Mouse (Mus musculus) forebrain, embryonic 15.5 days (tissue): ENCODE results near the gene Slc46a2. TPM values are rescaled to one million over a fixed set of nuclear protein-coding genes. Genes with fewer than 3 reads are reported as not detected.

Experiments used
- ATAC-seq: fragments of 200-750 bp; cut with Nextera tagmentation; replicated peaks from 2 replicates; pipeline ENCODE4 v1.8.0; 2017; ENCODE audit warnings: mild to moderate bottlenecking, moderate TSS enrichment, moderate library complexity
- H3K27ac ChIP-seq: fragments of 300-500 bp; sonication (generic); replicated peaks from 2 replicates; pipeline ENCODE4 v1.5.1; 2015; ENCODE audit warnings: mild to moderate bottlenecking, inconsistent platforms
- H3K27me3 ChIP-seq: fragments of 300-500 bp; sonication (generic); 2 replicates; pipeline ENCODE4 v1.6.1; 2015; ENCODE audit warnings: inconsistent platforms
- H3K36me3 ChIP-seq: fragments of 300-500 bp; sonication (generic); 2 replicates; pipeline ENCODE4 v1.6.1; 2015; ENCODE audit warnings: mild to moderate bottlenecking, inconsistent platforms
- H3K4me1 ChIP-seq: fragments of 300-500 bp; sonication (generic); 2 replicates; pipeline ENCODE4 v1.6.1; 2015; ENCODE audit warnings: inconsistent platforms
- H3K4me2 ChIP-seq: fragments of 300-500 bp; sonication (generic); replicated peaks from 2 replicates; pipeline ENCODE4 v1.6.1; 2015; ENCODE audit warnings: mild to moderate bottlenecking, inconsistent platforms
- H3K4me3 ChIP-seq: fragments of 300-500 bp; sonication (generic); 2 replicates; pipeline ENCODE4 v1.5.1; 2015; ENCODE audit warnings: mild to moderate bottlenecking, inconsistent platforms
- H3K9ac ChIP-seq: fragments of 300-500 bp; sonication (generic); replicated peaks from 2 replicates; pipeline ENCODE4 v1.6.1; 2015; ENCODE audit warnings: mild to moderate bottlenecking, inconsistent platforms
- H3K9me3 ChIP-seq: fragments of 300-500 bp; sonication (generic); 2 replicates; pipeline ENCODE4 v1.6.1; 2016; ENCODE audit warnings: inconsistent platforms
- WGBS: fragments of 180-500 bp; shearing (Covaris S2); methylation state at CpG from one replicate; pipeline ENCODE4 v1.1.7; 2015; ENCODE audit warnings: mixed read lengths; 5-methylcytosine and 5-hydroxymethylcytosine counted together
- polyA plus RNA-seq: library from polyadenylated mRNA; unstranded; fragments of >200 nt; fragmentation: Nextera tagmentation; extraction: Ambion mirVana; gene quantifications from 2 replicates; pipeline ENCODE4 v1.2.1, GENCODE M21; 2015

Slc46a2 gene
- polyA plus RNA-seq, 1 experiment from 2014 or later, result 0.09 TPM

GRCm38 (mm10) chr4:59907092-59907491 is 7.8 kb downstream of the Slc46a2 start:
- H3K27me3 ChIP-seq, result no peaks in the 10 kb centered on the region
- H3K4me1 ChIP-seq, result no peaks in the 10 kb centered on the region
- ATAC-seq, result no peak
- H3K4me2 ChIP-seq, result no peak overlapping the region
- no peaks in the 10 kb centered on the region for H3K9me3 ChIP-seq
- H3K27ac ChIP-seq, result no peak overlapping the region
- H3K36me3 ChIP-seq, result no peaks in the 10 kb centered on the region
- H3K4me3 ChIP-seq, result no peak overlapping the region
- WGBS, result 90% methylated on average over 6 of the region's 6 CpGs
- no peak overlapping the region for H3K9ac ChIP-seq

DNA sequence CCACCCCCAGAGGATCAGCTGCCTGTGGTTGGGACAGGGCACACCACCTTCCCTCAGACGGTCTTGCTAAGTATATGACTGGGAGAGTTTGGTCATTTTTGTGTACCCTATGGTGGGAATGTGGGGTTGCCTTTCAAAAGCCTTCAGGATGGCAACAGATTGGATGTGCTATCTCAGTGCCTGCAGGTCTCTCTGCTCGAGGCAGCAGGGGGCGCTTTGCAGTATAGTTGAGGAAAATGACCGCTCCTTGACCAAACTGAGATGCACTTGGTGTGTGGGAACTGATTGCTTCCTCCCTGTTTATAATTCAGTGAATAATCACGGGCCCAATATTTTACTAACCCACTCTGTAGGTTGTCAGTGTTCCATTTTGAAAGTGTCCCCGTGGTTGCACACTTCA is 12.3 kb downstream of the Slc46a2 start:
- no peaks in the 10 kb centered on the region for H3K4me1 ChIP-seq
- no peaks in the 10 kb centered on the region for H3K27me3 ChIP-seq
- no peak overlapping the region for H3K4me2 ChIP-seq
- ATAC-seq, result no peak
- no peak overlapping the region for H3K9ac ChIP-seq
- 80% methylated on average over 6 of the region's 6 CpGs for WGBS
- no peaks in the 10 kb centered on the region for H3K9me3 ChIP-seq
- no peak overlapping the region for H3K27ac ChIP-seq
- H3K4me3 ChIP-seq, result no peak overlapping the region
- no peaks in the 10 kb centered on the region for H3K36me3 ChIP-seq

GRCm38 (mm10) chr4:59901810-59902209 is 13.0 kb downstream of the Slc46a2 start:
- H3K4me3 ChIP-seq, result no peak overlapping the region
- 95% methylated on average over 6 of the region's 6 CpGs for WGBS
- H3K4me2 ChIP-seq, result no peak overlapping the region
- H3K9me3 ChIP-seq, result no peaks in the 10 kb centered on the region
- H3K27me3 ChIP-seq, result no peaks in the 10 kb centered on the region
- H3K36me3 ChIP-seq, result no peaks in the 10 kb centered on the region
- H3K27ac ChIP-seq, result no peak overlapping the region
- ATAC-seq, result no peak
- H3K9ac ChIP-seq, result no peak overlapping the region
- H3K4me1 ChIP-seq, result no peaks in the 10 kb centered on the region

GRCm38 (mm10) chr4:59898521-59898919 is 16.3 kb downstream of the Slc46a2 start:
- Histone ChIP-seq H3K4me3 (no peak overlapping the region), H3K9me3 (no peaks in the 10 kb centered on the region), H3K27ac (no peak overlapping the region), H3K36me3 (no peaks in the 10 kb centered on the region), H3K9ac (no peak overlapping the region), H3K27me3 (no peaks in the 10 kb centered on the region), H3K4me2 (no peak overlapping the region), H3K4me1 (no peaks in the 10 kb centered on the region)
- ATAC-seq, result no peak
- WGBS, result 92% methylated on average over 9 of the region's 9 CpGs

GRCm38 (mm10) chr4:59897814-59898520 is 16.9 kb downstream of the Slc46a2 start:
- Histone ChIP-seq H3K4me2 (no peak overlapping the region), H3K9ac (no peak overlapping the region), H3K27me3 (no peaks in the 10 kb centered on the region), H3K4me3 (no peak overlapping the region), H3K4me1 (no peaks in the 10 kb centered on the region), H3K9me3 (no peaks in the 10 kb centered on the region), H3K27ac (no peak overlapping the region), H3K36me3 (no peaks in the 10 kb centered on the region)
- 88% methylated on average over 12 of the region's 12 CpGs for WGBS
- no peak for ATAC-seq

DNA sequence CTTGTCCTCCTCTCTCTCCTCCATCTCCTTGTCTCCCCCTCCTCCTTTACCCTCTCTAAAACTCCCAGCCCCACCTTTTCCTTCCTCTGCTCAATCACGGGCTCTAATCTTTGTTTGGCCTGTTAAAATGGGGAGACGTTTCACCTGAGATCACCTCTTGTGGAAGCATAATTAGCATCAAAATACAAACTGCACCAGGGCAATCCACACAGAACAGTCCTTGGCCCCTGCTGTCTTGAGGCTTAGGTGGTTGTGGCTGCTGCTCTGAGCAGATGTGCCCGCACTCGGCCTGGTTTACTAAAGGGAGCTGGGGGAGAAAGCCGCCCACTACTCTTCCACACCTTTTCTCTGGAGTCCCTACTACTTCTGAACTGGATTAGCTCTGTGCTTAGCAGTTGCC is 18.9 kb downstream of the Slc46a2 start:
- no peak overlapping the region for H3K9ac ChIP-seq
- ATAC-seq, result no peak
- H3K9me3 ChIP-seq, result no peaks in the 10 kb centered on the region
- no peak overlapping the region for H3K4me3 ChIP-seq
- no peak overlapping the region for H3K4me2 ChIP-seq
- WGBS, result 60% methylated on average over 5 of the region's 5 CpGs
- H3K27ac ChIP-seq, result no peak overlapping the region
- no peaks in the 10 kb centered on the region for H3K27me3 ChIP-seq
- no peaks in the 10 kb centered on the region for H3K4me1 ChIP-seq
- no peaks in the 10 kb centered on the region for H3K36me3 ChIP-seq

- H3K27ac ChIP-seq, result no peak overlapping the region
- H3K27me3 ChIP-seq, result no peaks in the 10 kb centered on the region
- no peaks in the 10 kb centered on the region for H3K36me3 ChIP-seq
- no peak overlapping the region for H3K4me2 ChIP-seq
- H3K9me3 ChIP-seq, result no peaks in the 10 kb centered on the region
- 97% methylated on average over 3 of the region's 3 CpGs for WGBS
- ATAC-seq, result no peak
- H3K4me3 ChIP-seq, result no peak overlapping the region
- H3K4me1 ChIP-seq, result no peaks in the 10 kb centered on the region
- H3K9ac ChIP-seq, result no peak overlapping the region
These were observed 19.8 kb downstream of the Slc46a2 start for GRCm38 (mm10) chr4:59894977-59895575.

DNA sequence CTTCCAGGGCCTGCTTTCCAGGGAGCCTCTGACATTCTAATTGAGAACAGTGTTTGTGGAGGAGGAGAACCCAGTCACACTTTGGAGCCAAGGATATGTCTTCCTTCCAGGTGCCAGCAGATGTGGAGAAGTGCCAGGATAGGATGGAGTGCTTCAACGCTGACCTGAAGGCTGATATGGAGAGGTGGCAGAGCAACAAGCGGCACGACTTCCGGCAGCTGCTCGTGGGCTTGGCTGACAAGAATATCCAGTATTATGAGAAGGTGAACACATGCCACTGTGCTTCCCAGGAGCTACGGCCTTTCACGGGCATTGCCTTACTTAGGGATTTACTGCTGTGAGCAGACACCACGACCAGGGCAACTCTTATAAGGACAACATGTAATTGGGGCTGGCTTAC is 20.4 kb downstream of the Slc46a2 start:
- Histone ChIP-seq H3K4me2 (no peak overlapping the region), H3K36me3 (no peaks in the 10 kb centered on the region), H3K4me1 (no peaks in the 10 kb centered on the region), H3K27me3 (no peaks in the 10 kb centered on the region), H3K9me3 (no peaks in the 10 kb centered on the region), H3K9ac (no peak overlapping the region), H3K27ac (no peak overlapping the region), H3K4me3 (no peak overlapping the region)
- no peak for ATAC-seq
- WGBS, result 93% methylated on average over 8 of the region's 8 CpGs

GRCm38 (mm10) chr4:59892731-59893130 is 22.1 kb downstream of the Slc46a2 start:
- Histone ChIP-seq H3K36me3 (no peaks in the 10 kb centered on the region), H3K4me3 (no peak overlapping the region), H3K27ac (no peak overlapping the region), H3K27me3 (no peaks in the 10 kb centered on the region), H3K4me2 (no peak overlapping the region), H3K4me1 (no peaks in the 10 kb centered on the region), H3K9ac (no peak overlapping the region), H3K9me3 (no peaks in the 10 kb centered on the region)
- ATAC-seq, result no peak
- 89% methylated on average over 5 of the region's 5 CpGs for WGBS

DNA sequence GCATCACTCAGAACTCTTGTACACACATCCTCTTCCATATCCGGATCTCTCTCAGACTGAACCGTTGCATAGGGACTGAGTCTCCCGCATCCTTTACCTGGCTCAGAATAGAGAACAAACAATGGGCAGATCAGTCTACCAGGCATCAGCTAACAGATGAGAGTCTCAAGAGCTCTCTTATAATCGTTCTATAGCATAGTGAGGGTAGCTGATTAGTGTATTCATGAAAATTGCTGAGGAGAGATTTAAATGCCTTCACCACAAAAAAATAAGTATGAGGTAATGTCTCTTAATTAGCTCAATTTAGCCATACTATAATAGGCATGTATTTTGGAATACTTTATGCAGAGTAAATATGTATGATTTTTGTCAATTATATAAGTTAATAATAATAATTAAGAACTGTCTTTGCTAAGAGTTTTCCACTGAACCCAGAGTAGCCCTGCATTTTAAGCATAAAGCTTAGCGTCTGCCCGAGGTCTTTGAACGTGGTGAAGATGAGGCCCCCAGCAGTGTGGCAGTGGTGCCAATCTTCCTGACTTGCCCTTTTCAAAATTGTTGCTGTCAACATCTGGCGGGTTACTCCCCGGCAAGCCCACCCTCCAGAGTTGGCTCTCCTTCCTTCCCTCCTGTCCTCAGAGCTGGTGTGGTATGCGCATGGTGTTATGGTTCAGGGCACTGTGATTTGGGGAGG is 23.0 kb downstream of the Slc46a2 start:
- Histone ChIP-seq H3K36me3 (no peaks in the 10 kb centered on the region), H3K4me2 (no peak overlapping the region), H3K4me3 (no peak overlapping the region), H3K9me3 (no peaks in the 10 kb centered on the region), H3K27ac (0 out of 2 replicates have a peak overlapping the region, but pooled peaks have one; percentile 15), H3K27me3 (no peaks in the 10 kb centered on the region), H3K4me1 (no peaks in the 10 kb centered on the region), H3K9ac (no peak overlapping the region)
- peak; percentile 65 for ATAC-seq
- WGBS, result 59% methylated on average over 10 of the region's 10 CpGs

GRCm38 (mm10) chr4:59890086-59890600 is 24.7 kb downstream of the Slc46a2 start:
- Histone ChIP-seq H3K9me3 (no peaks in the 10 kb centered on the region), H3K9ac (no peak overlapping the region), H3K27me3 (no peaks in the 10 kb centered on the region), H3K36me3 (peaks cover 5% of the 10 kb centered on the region; the same call in 1 of the 2 replicates), H3K4me3 (no peak overlapping the region), H3K4me1 (no peaks in the 10 kb centered on the region), H3K4me2 (no peak overlapping the region), H3K27ac (no peak overlapping the region)
- no peak for ATAC-seq
- WGBS, result 89% methylated on average over 6 of the region's 6 CpGs

GRCm38 (mm10) chr4:59888014-59888413 is 26.8 kb downstream of the Slc46a2 start:
- H3K4me2 ChIP-seq, result no peak overlapping the region
- H3K4me1 ChIP-seq, result no peaks in the 10 kb centered on the region
- WGBS, result 85% methylated on average over 5 of the region's 5 CpGs
- H3K9me3 ChIP-seq, result no peaks in the 10 kb centered on the region
- H3K27me3 ChIP-seq, result no peaks in the 10 kb centered on the region
- no peak for ATAC-seq
- no peak overlapping the region for H3K9ac ChIP-seq
- peaks cover 5% of the 10 kb centered on the region; the same call in 1 of the 2 replicates for H3K36me3 ChIP-seq
- no peak overlapping the region for H3K4me3 ChIP-seq
- H3K27ac ChIP-seq, result no peak overlapping the region
